Mouse (Mus musculus) thymus, adult 18-20 months (tissue): ENCODE results near the gene Plaur.

Experiments used
- DNase-seq, 2 experiments: peaks; one replicate each; pipeline ENCODE4 v3.0.0; 2022; ENCODE audit warnings: mixed read lengths in 2 of 2

Gene Plaur

GRCm38 (mm10) chr7:24462388-24463319 is at the start of gene Plaur:
Gene Plaur (plus strand): TSS chr7:24462484.
- DNase-seq: no peak

- DNase-seq: peak; percentile 38 to 69
Measured at GRCm38 (mm10) chr7:24413630-24414029, 48.7 kb upstream of the Plaur start.

- no peak for DNase-seq
Measured at GRCm38 (mm10) chr7:24415261-24415660, 47.0 kb upstream of the Plaur start.

- DNase-seq: no peak
Measured at GRCm38 (mm10) chr7:24419579-24419978, 42.7 kb upstream of the Plaur start.

GRCm38 (mm10) chr7:24421648-24422047 is 40.6 kb upstream of the Plaur start:
- no peak for DNase-seq

GRCm38 (mm10) chr7:24422251-24422650 is 40.0 kb upstream of the Plaur start:
- DNase-seq: no peak

GRCm38 (mm10) chr7:24423107-24423763 is 39.0 kb upstream of the Plaur start:
- no peak for DNase-seq

GRCm38 (mm10) chr7:24423956-24424732 is 38.1 kb upstream of the Plaur start:
- no peak for DNase-seq

GRCm38 (mm10) chr7:24425919-24426318 is 36.4 kb upstream of the Plaur start:
- no peak for DNase-seq

GRCm38 (mm10) chr7:24427168-24427567 is 35.1 kb upstream of the Plaur start:
- DNase-seq: no peak

- no peak for DNase-seq
Measured at GRCm38 (mm10) chr7:24428725-24429124, 33.6 kb upstream of the Plaur start.

- DNase-seq: no peak
Measured at GRCm38 (mm10) chr7:24429413-24430112, 32.7 kb upstream of the Plaur start.

- DNase-seq: no peak
Measured at GRCm38 (mm10) chr7:24430551-24431345, 31.5 kb upstream of the Plaur start.

- no peak for DNase-seq
Measured at GRCm38 (mm10) chr7:24431713-24432112, 30.6 kb upstream of the Plaur start.

GRCm38 (mm10) chr7:24435305-24435704 is 27.0 kb upstream of the Plaur start:
- DNase-seq: no peak

- no peak for DNase-seq
Measured at GRCm38 (mm10) chr7:24437981-24438380, 24.3 kb upstream of the Plaur start.

- DNase-seq: no peak
Measured at GRCm38 (mm10) chr7:24439191-24439590, 23.1 kb upstream of the Plaur start.

- DNase-seq: no peak
Measured at GRCm38 (mm10) chr7:24439891-24440290, 22.4 kb upstream of the Plaur start.

GRCm38 (mm10) chr7:24441785-24442184 is 20.5 kb upstream of the Plaur start:
- DNase-seq: peak; percentile 56 to 69

GRCm38 (mm10) chr7:24442313-24442712 is 20.0 kb upstream of the Plaur start:
- DNase-seq: no peak

- peak in 1 of 2 experiments; percentile 42 for DNase-seq
Measured at GRCm38 (mm10) chr7:24445266-24445926, 16.9 kb upstream of the Plaur start.
